Mouse (Mus musculus) midbrain, embryonic 14.5 days (tissue): ENCODE measurements around the gene Mab21l3. TPM values are rescaled to one million over a fixed set of nuclear protein-coding genes. Genes with fewer than 3 reads are reported as not detected.
A peak's percentile ranks its signal among the peaks of the same experiment; 100 is the strongest.

ENCODE experiments used
- ATAC-seq: fragments of 200-750 bp; cut with Nextera tagmentation; 2 replicates; pipeline ENCODE4 v1.8.0; 2017; ENCODE audit warnings: moderate number of reproducible peaks, moderate library complexity; ENCODE audit not compliant: low FRiP score, low TSS enrichment
- DNase-seq: peaks from one replicate; pipeline ENCODE4 v3.0.0-alpha.2; 2015
- H3K27ac ChIP-seq: fragments of 300-500 bp; sonication (generic); replicated peaks from 2 replicates; pipeline ENCODE4 v1.5.1; 2014; ENCODE audit warnings: mild to moderate bottlenecking, low read depth, low read length, moderate library complexity
- H3K27me3 ChIP-seq: fragments of 300-500 bp; sonication (generic); 2 replicates; pipeline ENCODE4 v1.6.1; 2014; ENCODE audit warnings: low read length, control low read depth, mixed read lengths; ENCODE audit not compliant: control insufficient read depth, insufficient read depth
- H3K36me3 ChIP-seq: fragments of 300-500 bp; sonication (generic); 2 replicates; pipeline ENCODE4 v1.6.1; 2014; ENCODE audit warnings: low read length, control low read depth; ENCODE audit not compliant: control insufficient read depth, insufficient read depth
- H3K4me1 ChIP-seq: fragments of 300-500 bp; sonication (generic); 2 replicates; pipeline ENCODE4 v1.6.1; 2014; ENCODE audit warnings: mild to moderate bottlenecking, antibody characterized with exemption, low read length, control low read depth; ENCODE audit not compliant: control insufficient read depth, insufficient read depth
- H3K4me2 ChIP-seq: fragments of 300-500 bp; sonication (generic); 2 replicates; pipeline ENCODE4 v1.6.1; 2014; ENCODE audit warnings: mild to moderate bottlenecking, low read length, moderate library complexity
- H3K4me3 ChIP-seq: fragments of 300-500 bp; sonication (generic); replicated peaks from 2 replicates; pipeline ENCODE4 v1.5.1; 2014; ENCODE audit warnings: low read depth, low read length
- H3K9ac ChIP-seq: fragments of 300-500 bp; sonication (generic); replicated peaks from 2 replicates; pipeline ENCODE4 v1.6.1; 2014; ENCODE audit warnings: mild to moderate bottlenecking, low read length, moderate library complexity
- H3K9me3 ChIP-seq: fragments of 300-500 bp; sonication (generic); 2 replicates; pipeline ENCODE4 v1.6.1; 2016; ENCODE audit warnings: low read length, control low read depth, mixed read lengths; ENCODE audit not compliant: control insufficient read depth
- WGBS: fragments of 180-500 bp; shearing (Covaris S2); extraction: QIAGEN DNeasy Blood & Tissue Kit; methylation state at CpG from one replicate; pipeline ENCODE4 v1.1.7; 2014; 5-methylcytosine and 5-hydroxymethylcytosine counted together
- polyA plus RNA-seq: library from polyadenylated mRNA; unstranded; fragments of >200 nt; fragmentation: Nextera tagmentation; extraction: Ambion mirVana; gene quantifications from 2 replicates; pipeline ENCODE4 v1.2.1, GENCODE M21; 2014

The Mab21l3 gene
- polyA plus RNA-seq, 1 experiment from 2014 or later = not detected

DNA sequence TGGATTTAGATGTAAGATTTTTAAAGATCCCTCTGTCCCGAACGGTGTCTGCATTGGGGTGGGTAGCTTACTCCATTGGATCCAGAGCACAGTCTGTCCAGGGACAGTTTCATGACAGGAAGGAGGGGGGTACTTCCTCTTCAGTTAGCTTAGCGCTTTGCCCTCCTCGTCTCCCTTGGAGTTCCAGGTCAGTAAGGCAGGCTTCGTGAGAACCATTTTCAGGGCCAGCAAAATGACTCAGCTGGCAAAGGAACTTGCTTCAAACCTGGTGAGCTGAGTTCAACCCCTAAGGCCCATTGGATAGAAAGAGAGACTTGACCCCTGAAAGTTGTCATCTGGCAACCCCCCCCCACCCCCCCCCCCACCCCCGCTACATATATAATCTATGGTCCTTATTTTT, 46.0 kb downstream of the Mab21l3 start:
- Histone ChIP-seq H3K4me2 (no peak overlapping the region), H3K9ac (no peak overlapping the region), H3K36me3 (no peaks in the 10 kb centered on the region), H3K4me1 (peaks cover 6% of the 10 kb centered on the region; the same call in 1 of the 2 replicates), H3K4me3 (no peak overlapping the region), H3K27me3 (no peaks in the 10 kb centered on the region), H3K9me3 (no peaks in the 10 kb centered on the region), H3K27ac (no peak overlapping the region)
- DNase-seq = no peak
- WGBS = 94% methylated on average over 6 of the region's 6 CpGs
- no peak for ATAC-seq

DNA sequence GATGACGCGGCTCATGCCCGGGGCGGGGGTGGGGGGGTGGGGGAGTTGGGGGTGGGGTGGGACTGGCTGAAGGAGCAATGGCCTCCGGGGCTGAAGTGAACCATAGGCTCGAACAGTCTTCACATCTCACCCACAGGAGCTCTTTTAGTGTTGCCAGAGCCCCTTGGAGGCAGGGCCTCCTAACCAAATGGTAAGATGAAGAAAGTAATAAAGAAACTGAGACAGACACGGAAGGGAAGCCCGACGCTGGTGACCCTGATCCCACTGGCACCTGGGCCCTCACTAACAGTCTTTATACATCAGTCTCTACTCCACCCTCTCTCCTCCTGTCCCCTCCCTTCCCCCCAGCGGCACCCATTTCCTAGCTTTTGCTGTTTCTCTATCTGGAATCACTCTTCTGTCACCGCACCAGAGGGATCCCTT, 48.2 kb downstream of the Mab21l3 start:
- H3K36me3 ChIP-seq = no peaks in the 10 kb centered on the region
- no peak overlapping the region for H3K27ac ChIP-seq
- no peaks in the 10 kb centered on the region for H3K27me3 ChIP-seq
- 82% methylated on average over 11 of the region's 11 CpGs for WGBS
- no peak overlapping the region for H3K9ac ChIP-seq
- no peaks in the 10 kb centered on the region; the same call in 1 of the 2 replicates for H3K4me1 ChIP-seq
- DNase-seq = no peak
- no peak overlapping the region for H3K4me2 ChIP-seq
- H3K9me3 ChIP-seq = no peaks in the 10 kb centered on the region
- no peak for ATAC-seq
- H3K4me3 ChIP-seq = no peak overlapping the region

- no peak for ATAC-seq
- H3K9ac ChIP-seq = no peak overlapping the region
- no peak overlapping the region for H3K4me2 ChIP-seq
- WGBS = 69% methylated on average over 14 of the region's 14 CpGs
- 0 out of 2 replicates have a peak, but pooled peaks cover 4% of the 10 kb centered on the region for H3K4me1 ChIP-seq
- no peak overlapping the region for H3K4me3 ChIP-seq
- no peaks in the 10 kb centered on the region for H3K9me3 ChIP-seq
- DNase-seq = no peak
- H3K36me3 ChIP-seq = no peaks in the 10 kb centered on the region
- H3K27me3 ChIP-seq = no peaks in the 10 kb centered on the region
- no peak overlapping the region for H3K27ac ChIP-seq
Measured at GRCm38 (mm10) chr3:101799852-101800595, 48.7 kb downstream of the Mab21l3 start.

- Histone ChIP-seq H3K4me2 (no peak overlapping the region), H3K9ac (no peak overlapping the region), H3K27ac (0 out of 2 replicates have a peak overlapping the region, but pooled peaks have one; percentile 10), H3K27me3 (no peaks in the 10 kb centered on the region), H3K4me1 (0 out of 2 replicates have a peak, but pooled peaks cover 6% of the 10 kb centered on the region), H3K9me3 (no peaks in the 10 kb centered on the region), H3K36me3 (no peaks in the 10 kb centered on the region), H3K4me3 (no peak overlapping the region)
- DNase-seq = peak; percentile 62
- WGBS = 45% methylated on average over 15 of the region's 15 CpGs
- no peak for ATAC-seq
Measured at GRCm38 (mm10) chr3:101797830-101798709, 50.7 kb downstream of the Mab21l3 start.

DNA sequence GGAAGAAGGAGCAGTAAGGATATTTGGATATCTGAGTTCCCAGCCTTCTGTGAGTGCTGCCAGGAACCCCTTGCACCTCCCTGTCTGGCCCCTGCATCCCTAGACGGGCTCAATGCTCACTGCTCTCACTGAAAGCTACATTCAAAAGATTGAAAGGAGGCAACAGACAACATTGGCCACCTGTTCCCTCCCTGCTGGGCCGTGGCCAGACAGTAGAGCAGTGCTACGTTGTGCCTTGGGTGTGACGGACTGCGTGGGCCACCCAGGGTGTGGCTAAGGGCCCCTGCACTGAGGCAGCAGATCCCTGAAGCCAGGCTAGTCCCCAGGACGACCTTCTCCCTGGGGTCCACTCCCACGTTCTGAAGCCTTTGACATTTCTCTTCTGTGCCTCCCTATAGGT, 52.5 kb downstream of the Mab21l3 start:
- no peaks in the 10 kb centered on the region for H3K9me3 ChIP-seq
- H3K4me1 ChIP-seq = 0 out of 2 replicates have a peak, but pooled peaks cover 6% of the 10 kb centered on the region
- H3K36me3 ChIP-seq = no peaks in the 10 kb centered on the region
- no peak for DNase-seq
- whole genome bisulfite sequencing = 29% methylated on average over 7 of the region's 7 CpGs
- no peak overlapping the region for H3K9ac ChIP-seq
- no peak for ATAC-seq
- H3K27ac ChIP-seq = no peak overlapping the region
- no peak overlapping the region for H3K4me2 ChIP-seq
- no peak overlapping the region for H3K4me3 ChIP-seq
- no peaks in the 10 kb centered on the region for H3K27me3 ChIP-seq

DNA sequence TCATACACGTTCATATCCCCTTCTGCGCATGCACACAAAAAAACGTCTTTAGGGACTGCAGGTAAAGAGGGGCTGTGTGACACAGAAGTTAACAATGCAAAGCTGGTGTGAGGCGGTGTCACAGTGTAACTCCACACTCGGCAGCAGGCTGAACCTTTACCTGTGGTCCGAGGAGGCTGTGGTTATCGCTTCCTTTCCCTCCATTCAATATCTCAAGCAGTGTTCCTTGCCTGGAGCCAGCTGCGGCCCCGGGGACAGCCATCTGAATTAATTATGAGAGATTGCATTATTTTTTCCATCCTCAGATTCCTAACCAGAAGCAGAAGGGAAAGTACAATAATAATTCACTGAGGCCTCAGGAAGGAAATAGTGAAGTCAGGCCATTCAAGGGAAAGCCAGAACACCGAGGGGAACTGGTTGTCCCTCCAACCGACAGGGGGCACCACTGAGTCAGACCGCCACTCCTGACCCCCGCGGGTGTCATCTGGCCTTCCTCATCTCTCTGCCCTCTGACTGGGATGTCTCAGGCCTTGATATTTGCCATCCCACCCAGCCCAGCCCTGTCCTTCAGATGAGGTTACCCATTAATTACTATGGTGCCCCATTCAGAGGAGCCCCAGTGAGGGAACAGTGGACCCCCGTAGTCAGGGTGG, 53.2 kb downstream of the Mab21l3 start:
- Histone ChIP-seq H3K36me3 (no peaks in the 10 kb centered on the region), H3K4me1 (0 out of 2 replicates have a peak, but pooled peaks cover 6% of the 10 kb centered on the region), H3K9me3 (no peaks in the 10 kb centered on the region), H3K27ac (no peak overlapping the region), H3K4me2 (no peak overlapping the region), H3K27me3 (no peaks in the 10 kb centered on the region), H3K4me3 (no peak overlapping the region), H3K9ac (no peak overlapping the region)
- WGBS = 76% methylated on average over 15 of the region's 15 CpGs
- DNase-seq (peak; percentile 33), ATAC-seq (no peak)

GRCm38 (mm10) chr3:101794666-101795065, 54.1 kb downstream of the Mab21l3 start:
- Histone ChIP-seq H3K27me3 (no peaks in the 10 kb centered on the region), H3K4me1 (0 out of 2 replicates have a peak, but pooled peaks cover 6% of the 10 kb centered on the region), H3K9ac (no peak overlapping the region), H3K9me3 (no peaks in the 10 kb centered on the region), H3K4me2 (no peak overlapping the region), H3K36me3 (no peaks in the 10 kb centered on the region), H3K27ac (no peak overlapping the region), H3K4me3 (no peak overlapping the region)
- DNase-seq = peak; percentile 38
- ATAC-seq = no peak
- WGBS = 53% methylated on average over 9 of the region's 9 CpGs

DNA sequence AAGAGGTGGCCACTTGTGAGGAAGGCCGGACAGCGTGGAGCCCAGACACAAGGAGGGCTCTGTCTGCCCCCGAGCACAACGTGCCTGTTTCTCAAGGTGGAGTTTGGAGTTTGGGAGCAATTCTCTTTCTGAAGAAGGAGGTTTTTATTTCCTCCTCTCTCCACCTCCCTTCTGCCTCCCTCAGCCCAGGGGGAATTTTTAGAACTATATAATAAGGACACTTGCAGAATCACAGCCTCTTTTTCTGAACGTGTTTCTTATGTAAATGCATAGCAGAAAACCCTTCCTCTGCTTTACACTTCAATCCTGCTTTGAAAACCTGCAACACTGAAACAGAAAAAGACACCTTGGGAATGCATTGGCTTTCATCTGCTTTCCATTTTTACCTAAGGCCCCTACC, 54.7 kb downstream of the Mab21l3 start:
- Histone ChIP-seq H3K36me3 (no peaks in the 10 kb centered on the region), H3K27me3 (no peaks in the 10 kb centered on the region), H3K9me3 (no peaks in the 10 kb centered on the region), H3K4me3 (no peak overlapping the region), H3K27ac (no peak overlapping the region), H3K9ac (no peak overlapping the region), H3K4me2 (no peak overlapping the region), H3K4me1 (0 out of 2 replicates have a peak, but pooled peaks cover 6% of the 10 kb centered on the region)
- DNase-seq (peak; percentile 36), ATAC-seq (no peak)
- 78% methylated on average over 5 of the region's 5 CpGs for WGBS
